Mouse (Mus musculus): ENCODE data around the gene Unc93a. TPM values are rescaled to one million over a fixed set of nuclear protein-coding genes. Genes with fewer than 3 reads are reported as not detected.
A peak's percentile ranks its signal among the peaks of the same experiment; 100 is the strongest.
"Not testable (repeated sequence)": the region's sequence is repeated elsewhere in the genome, so short reads cannot be mapped to it uniquely, and the experiment has no call there.

Unc93a gene
- not detected in 2 replicates for polyA plus RNA-seq (2016; fragmentation: Nextera tagmentation; extraction: Ambion mirVana)

DNA sequence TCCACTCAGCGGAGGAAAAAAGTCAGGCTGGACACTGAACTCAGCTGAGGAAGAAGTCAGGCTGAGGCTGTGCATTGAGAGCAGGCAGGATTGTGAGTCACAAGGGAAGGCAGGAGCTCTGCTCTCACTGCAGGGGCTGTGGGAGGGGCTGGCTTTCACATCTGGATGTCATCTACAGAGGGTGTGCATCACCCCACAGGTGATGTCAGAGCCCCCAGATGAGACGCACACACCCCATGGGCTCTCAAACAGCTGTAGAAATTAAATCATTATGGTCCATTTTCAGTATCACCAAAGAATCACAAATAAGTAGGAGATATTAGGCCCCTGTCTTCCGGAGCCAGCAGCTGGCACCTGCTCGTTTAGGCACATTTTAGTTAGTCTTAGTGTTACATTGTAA, at the start of gene Unc93a:
TSS of gene Unc93a (minus strand) at position 101 of the 400 bp plus-strand sequence.
- ATAC-seq (ENCODE audit: low FRiP score, low read depth); H3K4me3 ChIP-seq; H3K9ac ChIP-seq; H3K4me2 ChIP-seq (replicated peaks); H3K36me3 ChIP-seq; H3K4me1 ChIP-seq; H3K27ac ChIP-seq; H3K27me3 ChIP-seq (replicated peaks); H3K9me3 ChIP-seq: not testable (repeated sequence)
- WGBS = 88% methylated on average over 3 of the region's 4 CpGs

GRCm38 (mm10) chr17:13180491-13180890, 48.9 kb upstream of the Unc93a start:
- H3K4me3 ChIP-seq; H3K4me1 ChIP-seq; H3K27ac ChIP-seq; H3K36me3 ChIP-seq; H3K4me2 ChIP-seq (replicated peaks); H3K9ac ChIP-seq; ATAC-seq (ENCODE audit: low FRiP score, low read depth); H3K27me3 ChIP-seq (replicated peaks): not testable (repeated sequence)
- H3K9me3 ChIP-seq = peaks cover 40% of the 10 kb centered on the region
- WGBS = 90% methylated on average over 5 of the region's 5 CpGs

DNA sequence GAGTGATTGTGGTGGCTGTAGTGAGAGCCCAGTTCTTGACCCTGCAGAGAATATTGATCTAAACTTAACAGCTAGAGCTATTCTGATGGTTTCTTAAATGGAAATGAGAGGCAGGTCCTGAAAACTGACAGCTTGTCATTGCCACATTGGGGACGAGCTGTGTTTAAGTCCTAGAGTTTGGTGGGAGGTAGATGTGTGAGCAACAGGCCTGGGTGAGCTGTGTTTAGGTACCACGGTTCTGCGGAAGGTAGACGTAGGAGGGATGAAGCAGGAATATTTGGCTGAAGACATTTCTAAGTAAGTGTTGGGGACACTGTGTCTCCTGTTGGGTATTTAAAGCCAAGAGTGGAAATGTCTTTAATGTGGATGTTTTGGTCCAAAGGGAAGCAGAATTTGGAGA, 47.4 kb upstream of the Unc93a start:
- ATAC-seq (ENCODE audit: low FRiP score, low read depth); H3K9ac ChIP-seq; H3K27me3 ChIP-seq (replicated peaks); H3K4me1 ChIP-seq; H3K36me3 ChIP-seq; H3K27ac ChIP-seq; H3K4me2 ChIP-seq (replicated peaks); H3K4me3 ChIP-seq: not testable (repeated sequence)
- 86% methylated on average over 4 of the region's 4 CpGs for WGBS
- peaks cover 32% of the 10 kb centered on the region for H3K9me3 ChIP-seq

GRCm38 (mm10) chr17:13177796-13178195, 46.2 kb upstream of the Unc93a start:
- H3K4me2 ChIP-seq (replicated peaks); H3K4me1 ChIP-seq; H3K9ac ChIP-seq; H3K36me3 ChIP-seq; H3K4me3 ChIP-seq; H3K27me3 ChIP-seq (replicated peaks); H3K27ac ChIP-seq: not testable (repeated sequence)
- 64% methylated on average over 1 of the region's 1 CpGs for WGBS
- ATAC-seq (ENCODE audit: low FRiP score, low read depth) = peak; percentile 42
- peaks cover 27% of the 10 kb centered on the region for H3K9me3 ChIP-seq

GRCm38 (mm10) chr17:13175609-13176008, 44.0 kb upstream of the Unc93a start:
- H3K4me3 ChIP-seq; H3K27me3 ChIP-seq (replicated peaks); H3K4me1 ChIP-seq; H3K9ac ChIP-seq; ATAC-seq (ENCODE audit: low FRiP score, low read depth); H3K36me3 ChIP-seq; H3K27ac ChIP-seq; H3K4me2 ChIP-seq (replicated peaks): not testable (repeated sequence)
- 73% methylated on average over 1 of the region's 1 CpGs for WGBS
- peaks cover 12% of the 10 kb centered on the region for H3K9me3 ChIP-seq

DNA sequence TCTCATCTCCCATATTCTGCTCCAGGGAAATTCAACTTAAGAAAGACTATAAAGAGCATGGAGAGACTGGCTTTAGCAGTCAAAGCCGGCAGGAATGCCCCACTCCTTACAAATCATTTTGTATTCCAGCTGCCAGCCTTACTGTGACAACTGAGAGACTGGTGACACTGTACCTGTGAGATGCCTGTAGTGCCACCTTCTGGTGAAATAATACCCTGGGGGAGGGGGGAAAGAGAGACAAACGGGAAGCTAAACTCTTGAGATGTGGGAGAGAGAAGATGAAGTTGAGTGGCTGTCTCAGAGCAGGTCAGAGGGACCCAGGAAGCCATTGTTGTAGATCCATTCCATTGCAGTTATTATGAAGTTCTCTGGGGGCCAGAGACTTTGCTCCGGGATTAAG, 42.4 kb upstream of the Unc93a start:
- not testable (repeated sequence) for H3K4me1 ChIP-seq; H3K9me3 ChIP-seq; H3K36me3 ChIP-seq; ATAC-seq (ENCODE audit: low FRiP score, low read depth); H3K4me3 ChIP-seq; H3K4me2 ChIP-seq (replicated peaks); H3K27me3 ChIP-seq (replicated peaks); H3K27ac ChIP-seq; H3K9ac ChIP-seq
- WGBS = 48% methylated on average over 2 of the region's 3 CpGs

DNA sequence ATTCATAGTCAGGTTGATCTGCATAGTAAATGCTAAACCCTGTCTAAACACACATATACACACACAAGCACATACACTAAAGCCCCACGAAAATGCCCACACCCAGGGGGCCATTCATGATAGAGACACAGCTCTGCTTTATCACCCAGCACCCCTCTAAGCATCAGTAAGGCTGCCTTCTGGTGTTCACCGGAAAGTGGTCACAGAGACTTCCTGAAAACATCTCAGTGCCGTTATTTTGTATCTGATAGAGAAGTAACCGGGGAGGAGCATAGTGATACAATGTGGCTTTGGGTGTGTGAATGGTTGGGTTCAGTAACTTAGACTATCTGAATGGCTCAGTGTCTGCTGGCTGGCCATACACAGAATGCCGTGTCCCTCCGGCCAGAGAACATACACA, 42.0 kb upstream of the Unc93a start:
- not testable (repeated sequence) for H3K27ac ChIP-seq; H3K36me3 ChIP-seq; H3K9ac ChIP-seq; H3K4me2 ChIP-seq (replicated peaks); H3K4me1 ChIP-seq; ATAC-seq (ENCODE audit: low FRiP score, low read depth); H3K9me3 ChIP-seq; H3K27me3 ChIP-seq (replicated peaks); H3K4me3 ChIP-seq
- WGBS = 88% methylated on average over 6 of the region's 6 CpGs

GRCm38 (mm10) chr17:13146128-13146527, 14.5 kb upstream of the Unc93a start:
- 89% methylated on average over 7 of the region's 7 CpGs for WGBS

DNA sequence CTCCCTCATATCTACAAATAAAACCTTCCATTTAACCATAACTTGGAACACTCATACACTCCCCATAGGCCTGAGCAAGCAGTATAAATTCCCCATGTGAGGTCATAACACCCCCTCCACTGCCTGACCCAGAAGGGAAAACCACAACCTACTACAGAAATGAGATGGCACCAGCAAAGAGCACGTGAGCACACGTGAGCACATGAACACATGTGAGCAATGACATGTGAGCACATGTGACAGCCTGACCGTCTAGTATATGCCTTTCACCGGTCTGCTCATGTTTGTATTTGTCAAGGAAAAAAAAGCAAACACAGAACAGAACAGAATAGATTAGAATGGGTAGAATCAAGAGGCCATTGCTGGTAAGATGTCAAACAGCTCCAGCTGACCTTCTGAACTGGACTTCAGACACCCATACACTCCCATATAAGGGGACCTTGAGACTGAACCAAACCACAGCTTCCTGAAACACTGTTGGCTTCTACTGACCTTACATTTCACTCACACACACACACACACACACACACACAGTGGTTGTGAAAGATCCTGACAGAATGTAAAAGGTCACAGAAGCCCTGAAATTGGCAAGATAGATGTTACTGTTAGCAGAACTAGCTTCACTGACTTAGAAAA, 13.1 kb upstream of the Unc93a start:
- not testable (repeated sequence) for H3K27ac ChIP-seq; H3K4me2 ChIP-seq (replicated peaks); H3K9me3 ChIP-seq; H3K4me3 ChIP-seq; H3K4me1 ChIP-seq; H3K9ac ChIP-seq; H3K27me3 ChIP-seq (replicated peaks); ATAC-seq (ENCODE audit: low FRiP score, low read depth); H3K36me3 ChIP-seq
- 90% methylated on average over 4 of the region's 4 CpGs for WGBS

More at GRCm38 (mm10) chr17:13146128-13146527, 14.5 kb upstream of the Unc93a start:
- ATAC-seq (ENCODE audit: low FRiP score, low read depth); H3K36me3 ChIP-seq; H3K4me3 ChIP-seq; H3K4me1 ChIP-seq; H3K27ac ChIP-seq; H3K9me3 ChIP-seq; H3K4me2 ChIP-seq (replicated peaks); H3K27me3 ChIP-seq (replicated peaks); H3K9ac ChIP-seq: not testable (repeated sequence)

GRCm38 (mm10) chr17:13142665-13143064, 11.1 kb upstream of the Unc93a start:
- no CpG with 5 or more reads among the region's 2 CpGs for WGBS
- H3K4me2 ChIP-seq (replicated peaks); ATAC-seq (ENCODE audit: low FRiP score, low read depth); H3K27ac ChIP-seq; H3K4me1 ChIP-seq; H3K36me3 ChIP-seq; H3K9ac ChIP-seq; H3K4me3 ChIP-seq; H3K9me3 ChIP-seq; H3K27me3 ChIP-seq (replicated peaks): not testable (repeated sequence)

DNA sequence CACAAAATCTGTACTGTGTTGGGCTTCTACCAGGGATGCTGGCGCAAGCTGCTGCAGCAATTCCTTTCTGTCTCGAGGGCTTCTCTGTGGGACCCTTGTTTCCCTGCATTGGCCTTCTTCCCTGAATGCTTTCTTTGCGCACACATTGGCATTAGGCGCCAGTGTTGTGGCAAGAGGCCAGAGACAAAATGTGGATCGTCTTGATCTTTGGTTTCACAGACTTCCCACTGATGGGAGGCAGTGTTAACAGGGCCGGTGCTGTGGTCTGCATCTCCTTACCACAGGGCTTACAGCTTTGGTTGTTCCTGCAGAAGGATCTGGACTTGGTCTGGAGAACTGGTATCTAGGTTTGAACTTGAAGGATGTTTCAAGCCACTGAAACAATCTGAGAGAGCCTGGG, 3.7 kb upstream of the Unc93a start:
- 86% methylated on average over 2 of the region's 6 CpGs for WGBS
- H3K4me1 ChIP-seq; H3K9me3 ChIP-seq; H3K27ac ChIP-seq; H3K36me3 ChIP-seq; H3K27me3 ChIP-seq (replicated peaks); H3K4me2 ChIP-seq (replicated peaks); H3K9ac ChIP-seq; H3K4me3 ChIP-seq; ATAC-seq (ENCODE audit: low FRiP score, low read depth): not testable (repeated sequence)

DNA sequence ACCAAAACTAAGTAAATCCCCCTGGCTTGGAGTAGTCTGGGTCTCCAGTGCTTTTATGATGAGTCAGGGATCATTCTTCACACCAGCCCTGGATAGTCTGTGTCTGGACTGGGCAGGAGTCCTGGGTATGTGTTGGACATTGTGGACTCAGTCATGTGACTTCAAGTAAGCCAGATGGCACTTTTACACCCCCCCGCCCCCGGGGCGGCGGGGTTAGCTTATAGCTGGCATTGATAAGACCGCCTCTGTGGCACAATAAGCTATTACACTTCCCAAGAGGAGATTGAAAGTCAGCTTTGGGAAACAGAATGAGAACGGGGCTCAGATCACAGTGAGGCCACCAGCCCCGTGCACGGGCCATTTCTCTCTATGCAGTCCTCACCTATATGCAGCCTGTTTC, 742 bp upstream of the Unc93a start:
- not testable (repeated sequence) for ATAC-seq (ENCODE audit: low FRiP score, low read depth)

DNA sequence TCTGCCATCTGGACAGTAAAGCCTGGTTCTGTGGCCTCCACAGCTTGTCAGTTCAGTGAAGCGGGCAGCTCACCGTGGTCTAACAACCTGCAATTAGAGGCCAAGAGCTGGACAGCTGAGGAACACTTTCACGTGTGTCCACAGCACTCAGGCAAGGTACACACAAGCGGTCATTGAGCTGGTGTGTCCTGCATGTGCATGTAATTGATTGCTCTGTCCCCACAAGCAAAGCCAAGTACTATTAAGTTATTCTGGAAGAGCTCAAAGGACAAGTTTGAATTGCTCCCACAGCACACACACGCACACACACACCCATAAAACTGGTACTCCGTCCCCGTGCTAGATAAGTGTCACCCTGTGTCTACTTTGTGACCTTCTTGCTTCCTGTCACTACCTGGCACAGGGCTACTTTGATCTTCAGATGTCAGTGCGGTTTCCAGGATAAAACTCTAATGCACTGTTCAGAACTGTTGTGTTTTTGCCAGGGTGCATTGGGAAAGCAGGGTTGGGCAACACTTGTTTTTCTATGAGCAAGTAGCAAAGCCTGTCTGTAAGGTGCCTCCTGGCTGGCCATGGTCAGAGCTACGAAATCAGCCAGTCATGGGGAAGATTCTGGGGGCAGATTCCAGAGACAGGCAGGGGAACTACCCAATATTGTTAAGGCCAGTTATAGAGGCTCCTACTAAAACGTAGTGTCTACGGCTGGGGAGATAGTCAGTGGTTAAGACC, 1.7 kb downstream of the Unc93a start:
- not testable (repeated sequence) for H3K36me3 ChIP-seq; H3K9me3 ChIP-seq; H3K9ac ChIP-seq; H3K27ac ChIP-seq; H3K4me1 ChIP-seq; H3K4me3 ChIP-seq; H3K27me3 ChIP-seq (replicated peaks); H3K4me2 ChIP-seq (replicated peaks); ATAC-seq (ENCODE audit: low FRiP score, low read depth)
- WGBS = 81% methylated on average over 9 of the region's 11 CpGs

More for the DNA sequence above, 742 bp upstream of the Unc93a start:
- H3K27ac ChIP-seq; H3K9ac ChIP-seq; H3K4me2 ChIP-seq (replicated peaks); H3K27me3 ChIP-seq (replicated peaks); H3K4me3 ChIP-seq; H3K36me3 ChIP-seq; H3K9me3 ChIP-seq; H3K4me1 ChIP-seq: not testable (repeated sequence)
- WGBS = 82% methylated on average over 8 of the region's 8 CpGs
